Mouse (Mus musculus) layer of hippocampus, postnatal 14 days (tissue): ENCODE results near the gene Fbxw9. TPM values are rescaled to one million over a fixed set of nuclear protein-coding genes. Genes with fewer than 3 reads are reported as not detected.
A peak's percentile ranks its signal among the peaks of the same experiment; 100 is the strongest.

ENCODE experiments used
- DNase-seq, 2 experiments: peaks; one replicate each; pipeline ENCODE4 v3.0.0; 2021 to 2022; ENCODE audit warnings: low spot score in 2 of 2, mixed read lengths in 1 of 2
- long read RNA-seq, 2 experiments: library from polyadenylated mRNA; stranded (forward); transcript quantifications; one replicate each; pipeline ENCODE4 v2.0.0; 2021
- total RNA-seq, 2 experiments: library from RNA; stranded (reverse); gene quantifications; 2 replicates each; pipeline ENCODE4 v1.2.3; 2021

Gene Fbxw9
- 10 to 100 TPM; 36.2 to 41.4 TPM for total RNA-seq
- long read RNA-seq, experiment 1, transcript Fbxw9-201 (10 exons, 1,907 nt), result major isoform, 30 of 52 reads
- long read RNA-seq, experiment 1, partial matches to known transcripts, result 10 of 52 reads
- long read RNA-seq, experiment 1, other reads (novel, unspliced or antisense), result 8 of 52 reads
- long read RNA-seq, experiment 2, transcript Fbxw9-201 (10 exons, 1,907 nt), result major isoform, 48 of 61 reads
- long read RNA-seq, experiment 2, transcript Fbxw9-203 (9 exons, 1,993 nt), result minor isoform, 6 of 61 reads
- long read RNA-seq, experiment 2, partial matches to known transcripts, result 1 of 61 reads
- long read RNA-seq, experiment 2, other reads (novel, unspliced or antisense), result 6 of 61 reads

DNA sequence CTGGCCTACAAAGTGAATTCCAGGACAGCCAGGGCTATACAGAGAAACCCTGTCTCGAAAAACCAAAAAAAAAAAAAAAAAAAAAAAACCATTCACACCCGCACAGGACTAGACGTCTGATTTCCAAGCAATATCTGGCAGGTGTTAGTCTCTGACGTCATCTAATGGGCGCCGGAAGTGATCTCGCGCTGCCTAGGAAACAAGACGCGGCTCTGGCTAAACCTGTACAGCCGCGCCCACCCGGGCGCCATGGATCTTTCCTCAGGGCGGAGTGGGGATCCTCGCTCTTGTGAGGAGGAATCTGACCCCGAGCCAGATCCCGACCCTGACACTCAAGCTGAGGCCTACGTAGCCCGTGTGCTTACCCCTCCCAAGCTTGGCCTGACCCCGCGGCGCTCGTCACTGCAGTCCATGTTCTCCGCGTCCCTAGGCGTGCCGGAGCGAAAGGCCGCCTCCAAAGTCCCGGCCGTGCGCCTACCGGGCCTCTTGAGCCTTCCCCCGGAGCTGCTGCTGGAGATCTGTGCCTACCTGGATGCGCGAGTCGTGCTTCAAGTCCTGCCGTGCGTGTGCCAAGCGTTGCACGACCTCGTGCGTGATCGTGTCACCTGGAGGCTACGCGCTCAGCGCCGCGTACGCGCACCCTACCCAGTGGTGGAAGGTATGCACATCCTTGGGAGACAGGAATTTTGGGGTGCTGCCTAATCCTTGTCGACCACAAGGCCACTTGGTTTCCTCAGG is at the start of gene Fbxw9:
TSS of gene Fbxw9 (plus strand) at position 177 of the 738 bp plus-strand sequence.
- DNase-seq, result peak; percentile 85 to 95

DNA sequence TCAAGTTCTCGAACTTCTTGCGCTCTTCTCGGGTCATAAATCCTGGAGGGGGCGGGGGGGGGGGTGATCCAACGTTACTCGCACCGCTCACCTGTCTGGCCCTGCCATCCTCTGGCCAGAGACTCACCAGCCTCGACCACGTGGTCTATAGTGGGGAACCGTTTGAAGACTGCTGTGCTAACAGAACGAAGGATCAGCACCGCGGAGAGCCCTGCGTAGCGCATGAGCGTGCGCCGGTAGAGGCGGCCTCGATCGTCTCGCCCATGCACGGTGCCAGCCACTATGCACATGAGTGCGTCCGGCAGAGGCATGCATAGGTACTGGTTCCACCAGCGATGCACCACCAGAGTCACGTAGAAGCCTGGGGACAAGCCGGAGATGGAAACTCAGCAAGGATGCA is 48.6 kb upstream of the Fbxw9 start:
- no peak for DNase-seq

DNA sequence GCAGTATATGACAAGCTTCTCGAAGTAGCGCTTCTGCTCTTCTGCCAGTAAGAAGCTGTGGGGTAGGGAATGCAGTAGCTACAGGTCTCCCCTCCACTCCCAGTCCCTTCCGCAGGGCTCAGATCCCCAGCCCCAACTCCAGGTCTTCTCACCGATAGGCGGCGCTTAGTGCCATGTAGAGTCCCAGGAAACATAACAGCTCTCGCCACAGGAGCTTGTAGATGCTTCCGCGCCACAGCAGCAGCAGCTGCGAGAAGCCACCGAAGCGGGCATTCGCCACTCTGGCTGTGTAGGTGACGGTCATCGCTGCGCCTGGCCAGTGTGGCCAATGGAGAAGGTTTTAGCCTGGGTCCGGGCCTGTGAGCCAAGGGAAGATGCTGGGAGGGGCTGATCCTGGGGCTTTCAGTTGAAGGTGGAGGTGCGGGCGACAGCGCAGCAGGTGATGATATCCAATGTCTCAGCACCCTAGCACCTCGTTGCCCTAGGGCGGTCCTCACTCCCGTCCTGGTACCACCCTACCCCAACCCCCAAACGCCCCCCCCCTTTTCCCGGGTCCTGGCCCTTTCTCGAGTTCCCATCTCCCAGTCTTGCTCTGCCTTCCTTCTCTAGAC is 46.5 kb upstream of the Fbxw9 start:
- DNase-seq, result peak; percentile 52 to 54

DNA sequence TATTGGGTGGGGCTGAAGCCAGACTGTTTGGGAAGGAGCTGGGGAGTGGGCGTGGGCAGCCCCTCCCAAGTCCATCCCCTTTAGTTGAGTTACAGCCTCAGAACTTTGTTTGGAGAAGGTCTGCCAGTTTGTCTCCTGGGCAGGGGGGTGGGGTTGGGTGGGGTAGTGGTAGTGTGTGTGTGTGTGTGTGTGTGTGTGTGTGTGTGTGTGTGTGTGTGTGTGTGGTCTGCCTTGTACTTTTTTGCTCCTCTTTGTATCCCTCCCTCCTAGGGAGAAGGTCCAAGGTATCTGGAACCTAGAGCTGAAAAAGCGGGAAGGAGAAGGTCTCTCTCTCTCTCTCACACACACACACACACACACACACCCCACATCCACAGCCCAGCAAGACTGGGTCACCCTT is 45.4 kb upstream of the Fbxw9 start, which contains the start of gene Best2:
TSS of gene Best2 (minus strand) at position 101 of the 400 bp plus-strand sequence.
- DNase-seq, result no peak

DNA sequence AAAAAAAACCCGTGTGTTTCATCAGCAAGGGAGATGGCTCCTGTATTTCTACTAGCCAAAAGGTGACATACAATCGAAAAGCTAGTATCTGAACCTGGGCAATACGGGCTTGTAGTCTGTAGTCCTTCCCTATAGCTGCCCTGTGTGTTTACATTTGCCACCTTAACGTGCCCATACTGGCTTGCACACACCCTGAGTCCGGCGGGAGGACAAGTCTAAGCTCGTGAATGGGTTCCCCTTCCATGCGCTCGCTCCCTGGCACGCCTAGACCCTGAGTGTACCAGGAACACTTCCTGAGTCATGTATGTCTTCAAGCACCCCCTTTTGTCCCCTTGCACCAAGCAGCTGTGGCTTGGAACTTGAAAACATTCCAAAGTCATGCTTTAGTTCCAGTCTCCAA is 43.1 kb upstream of the Fbxw9 start:
- DNase-seq, result no peak

DNA sequence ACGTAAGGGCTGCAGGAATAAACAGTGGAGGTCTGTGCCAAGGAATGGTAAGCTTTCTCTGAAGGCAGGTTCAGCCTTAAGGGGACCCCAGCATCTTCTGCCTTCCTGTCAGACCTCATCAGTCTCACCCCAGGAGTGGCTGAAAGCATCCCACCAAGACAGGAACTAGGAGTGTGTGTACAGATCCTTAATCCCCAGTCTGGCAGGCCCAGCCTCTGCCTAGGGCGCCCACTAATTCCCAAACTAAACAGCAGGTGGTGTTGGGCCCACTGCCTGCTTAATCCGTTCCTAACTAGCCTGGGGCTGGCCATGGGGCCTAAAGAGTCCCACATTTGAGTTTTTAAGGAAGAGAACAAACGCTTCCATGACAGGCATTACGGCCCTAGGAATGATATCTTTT is 42.6 kb upstream of the Fbxw9 start:
- no peak for DNase-seq

DNA sequence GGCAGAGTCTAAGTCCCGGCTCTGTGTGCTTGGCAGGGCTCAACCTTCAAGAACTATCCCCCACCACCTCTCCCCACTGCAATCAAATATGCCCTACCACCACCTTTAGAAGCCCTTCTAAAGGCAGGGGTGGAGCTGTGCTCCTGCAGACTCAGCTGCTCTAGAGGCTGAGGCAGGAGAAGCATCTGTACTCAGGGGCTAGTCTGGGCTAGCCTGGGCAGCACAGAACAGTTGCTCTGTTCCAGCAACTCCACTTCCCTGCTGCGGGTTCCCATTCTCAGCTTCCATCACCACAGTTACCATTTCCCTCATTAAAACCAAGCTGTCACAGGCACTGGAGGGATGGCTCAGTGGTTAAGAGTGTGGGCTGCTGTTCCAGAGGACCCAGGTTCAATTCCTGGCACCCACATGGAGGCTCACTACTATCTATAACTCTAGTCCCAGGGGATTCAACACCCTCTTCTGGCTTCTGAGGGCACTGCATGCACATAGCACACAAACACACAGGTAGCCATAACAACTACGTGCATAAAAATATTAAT is 38.3 kb upstream of the Fbxw9 start:
- DNase-seq, result no peak

DNA sequence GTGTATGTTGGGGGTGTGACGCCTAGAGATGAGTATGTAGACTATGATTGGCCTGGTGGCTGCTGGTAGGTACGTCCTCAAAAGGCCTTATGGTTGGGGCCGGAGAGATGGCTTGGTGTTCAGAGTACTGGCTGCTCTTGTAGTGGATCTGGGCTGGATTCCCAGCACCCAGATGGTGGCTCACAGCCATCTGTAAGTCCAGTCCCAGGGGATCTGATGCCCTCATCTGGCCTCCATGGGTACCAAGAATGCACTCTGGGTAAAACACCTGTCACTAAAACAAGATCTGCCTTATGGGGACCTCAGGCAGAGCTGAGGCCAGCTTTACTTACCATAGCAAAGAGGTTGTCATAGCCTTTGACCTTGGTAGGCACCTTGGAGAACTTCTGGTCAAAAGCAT is 36.0 kb upstream of the Fbxw9 start:
- DNase-seq, result no peak

DNA sequence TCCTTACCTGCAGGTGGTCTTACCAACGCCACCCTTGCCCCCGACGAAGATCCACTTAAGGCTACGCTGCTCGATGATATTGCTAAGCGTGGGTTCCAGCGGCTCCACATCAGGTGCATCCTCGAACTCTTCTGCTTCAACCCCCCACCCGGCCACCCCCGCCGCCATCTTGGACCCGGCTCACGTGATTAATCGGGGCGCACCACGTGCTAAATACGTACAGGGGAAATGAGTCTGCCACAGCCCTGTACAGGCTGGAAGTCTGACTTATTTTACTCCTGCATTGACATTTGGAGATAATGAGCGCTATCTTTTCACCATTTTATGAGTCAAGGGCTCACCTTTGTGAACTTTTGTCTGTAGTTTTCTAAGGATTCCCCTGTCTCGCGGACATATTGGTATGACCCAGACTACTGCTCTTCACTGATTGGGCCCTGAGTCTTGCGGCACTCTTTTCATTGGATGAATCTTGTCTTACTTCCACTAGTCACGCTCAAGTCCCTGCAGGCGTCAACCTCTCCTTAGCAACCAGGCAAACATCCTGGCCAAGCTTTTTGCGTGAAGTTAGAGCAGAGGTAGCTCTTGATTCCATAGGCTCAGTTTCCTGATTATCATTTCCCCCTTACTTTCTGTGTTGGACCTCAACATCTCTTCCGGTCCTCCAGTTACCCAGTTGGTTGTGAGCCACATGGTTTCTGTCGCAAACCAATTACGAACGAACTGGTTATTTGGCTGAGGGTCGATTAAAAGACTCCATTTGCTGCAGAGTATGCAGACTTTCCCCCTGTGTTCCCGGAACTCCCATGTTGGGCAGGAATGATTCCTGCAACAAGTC is 34.5 kb upstream of the Fbxw9 start, which contains the start of gene Asna1:
TSS of gene Asna1 (minus strand) at position 184 of the 835 bp plus-strand sequence.
- peak; percentile 87 to 93 for DNase-seq

DNA sequence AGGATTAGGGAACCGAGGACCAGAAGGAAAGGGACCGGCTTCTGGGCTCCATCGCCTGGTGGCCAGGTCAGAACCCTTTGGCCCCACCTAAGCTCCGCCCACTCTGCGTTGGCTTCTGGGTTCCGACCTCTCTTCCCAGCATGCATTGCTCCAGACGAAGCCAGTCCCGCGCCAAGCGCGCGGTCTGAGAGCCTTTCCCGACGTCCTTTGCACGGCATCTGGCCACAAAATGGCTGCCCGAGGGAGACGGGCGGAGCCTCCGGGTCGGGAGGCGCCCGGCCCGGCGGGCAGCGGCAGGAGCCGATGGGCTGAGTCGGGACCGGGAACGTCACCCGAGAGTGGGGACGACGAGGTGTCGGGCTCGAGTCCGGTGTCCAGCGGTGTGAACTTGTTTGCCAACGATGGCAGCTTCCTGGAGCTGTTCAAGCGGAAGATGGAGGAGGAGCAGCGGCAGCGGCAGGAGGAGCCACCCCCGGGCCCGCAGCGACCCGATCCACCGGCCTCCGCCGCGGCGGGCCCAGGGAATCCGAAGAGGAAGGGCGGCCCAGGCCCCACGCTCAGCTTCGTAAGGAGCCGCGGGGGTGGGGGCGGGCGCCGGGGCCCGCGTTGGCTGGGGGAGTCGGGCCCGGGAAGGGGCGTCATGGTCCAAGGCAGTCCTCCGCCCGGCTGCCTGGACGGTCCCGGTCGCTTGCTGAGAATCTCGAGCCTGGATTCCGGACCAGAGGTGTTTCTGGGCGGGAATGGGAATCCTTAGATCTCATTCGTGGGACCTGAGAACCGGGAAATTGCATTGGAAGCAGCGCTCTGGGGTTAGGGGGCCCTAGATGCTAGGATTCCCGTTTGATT is 33.0 kb upstream of the Fbxw9 start, which contains the start of gene Trir:
TSS of gene Trir (plus strand) at position 154 of the 846 bp plus-strand sequence.
- DNase-seq, result peak; percentile 93 to 97

DNA sequence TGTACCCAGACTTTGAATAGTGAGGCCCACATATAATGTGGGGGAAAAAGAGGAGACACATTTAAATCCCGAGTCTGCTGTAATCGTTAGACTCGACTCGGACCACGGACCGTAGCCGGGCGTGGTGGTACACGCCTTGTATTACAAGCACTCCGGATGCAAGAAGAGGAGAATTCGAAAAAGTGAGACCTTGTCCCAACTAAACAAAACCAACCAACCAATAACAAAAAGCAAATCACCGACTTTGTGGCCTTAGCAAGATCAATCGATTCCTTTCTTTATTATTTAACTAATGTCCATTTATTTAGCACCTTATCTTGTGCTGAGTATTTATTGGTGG is 32.4 kb upstream of the Fbxw9 start:
- DNase-seq, result no peak

DNA sequence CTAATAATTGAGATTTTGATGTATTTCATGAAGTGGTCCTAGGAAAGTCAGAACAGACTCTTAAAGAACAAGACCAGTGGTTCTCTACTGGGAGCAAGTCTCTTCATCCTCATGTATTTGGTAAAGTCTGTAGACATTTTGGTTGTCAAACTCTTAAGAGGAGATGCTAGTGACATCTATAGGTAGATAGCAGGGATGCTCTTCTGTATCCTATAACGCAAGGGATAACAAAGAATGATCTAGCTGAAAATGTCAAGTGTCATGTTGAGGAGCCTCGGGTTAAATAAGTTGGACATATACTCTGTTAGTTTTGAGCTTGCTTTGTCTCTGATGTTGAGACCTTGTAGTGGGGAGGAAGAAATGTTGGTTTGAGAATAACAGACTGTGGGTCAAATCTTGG is 31.9 kb upstream of the Fbxw9 start:
- DNase-seq, result no peak

DNA sequence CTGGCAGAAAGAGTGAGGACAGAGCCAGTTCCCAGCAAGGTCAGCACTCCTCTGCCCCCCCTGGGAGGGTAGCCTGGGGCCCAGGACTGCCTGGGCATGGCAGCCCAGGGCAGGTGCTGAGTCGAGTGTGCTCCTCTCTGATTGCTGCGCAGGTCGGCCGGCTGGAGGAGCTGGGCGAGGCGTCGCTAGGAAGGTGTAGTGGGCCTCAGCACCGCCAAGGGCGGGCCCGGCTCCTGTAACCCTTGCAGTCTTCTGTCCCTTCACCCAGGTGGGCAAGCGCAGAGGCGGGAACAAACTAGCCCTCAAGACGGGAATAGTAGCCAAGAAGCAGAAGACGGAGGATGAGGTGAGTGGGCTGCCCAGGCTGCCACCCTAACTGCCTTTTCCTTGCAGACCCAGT is 30.6 kb upstream of the Fbxw9 start:
- DNase-seq, result no peak

DNA sequence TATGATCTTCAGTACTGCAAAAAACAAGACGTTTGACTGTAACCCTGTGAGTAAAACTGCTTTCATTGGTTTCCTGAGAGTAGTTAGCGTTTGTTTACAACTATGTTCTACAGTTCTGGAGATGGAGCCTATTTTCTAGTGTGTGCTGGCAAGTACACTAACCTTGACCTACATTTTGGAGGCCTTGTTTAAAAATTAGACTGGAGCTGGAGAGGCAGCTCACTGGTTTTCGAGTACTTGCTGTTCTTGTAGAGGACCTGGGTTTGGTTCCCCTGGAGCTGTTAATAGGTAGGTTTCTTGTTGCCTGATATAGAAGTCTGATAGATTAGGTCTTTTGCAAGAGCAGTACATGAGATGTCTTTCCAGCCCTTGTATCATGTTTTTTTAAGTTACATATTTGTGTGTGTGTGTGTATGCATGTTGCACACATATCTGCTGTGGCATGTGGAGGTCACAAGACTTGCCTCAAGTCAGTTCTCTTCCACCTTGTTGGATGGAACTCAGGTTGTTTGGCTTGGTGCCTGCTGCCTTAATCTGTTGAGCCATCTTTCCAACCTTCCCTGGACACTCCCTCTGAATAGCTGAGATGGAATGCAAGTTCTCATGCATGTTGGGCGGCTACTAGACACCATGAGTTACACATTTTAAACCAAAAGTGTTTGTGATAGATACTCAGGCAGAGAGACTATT is 27.1 kb upstream of the Fbxw9 start:
- DNase-seq, result no peak

DNA sequence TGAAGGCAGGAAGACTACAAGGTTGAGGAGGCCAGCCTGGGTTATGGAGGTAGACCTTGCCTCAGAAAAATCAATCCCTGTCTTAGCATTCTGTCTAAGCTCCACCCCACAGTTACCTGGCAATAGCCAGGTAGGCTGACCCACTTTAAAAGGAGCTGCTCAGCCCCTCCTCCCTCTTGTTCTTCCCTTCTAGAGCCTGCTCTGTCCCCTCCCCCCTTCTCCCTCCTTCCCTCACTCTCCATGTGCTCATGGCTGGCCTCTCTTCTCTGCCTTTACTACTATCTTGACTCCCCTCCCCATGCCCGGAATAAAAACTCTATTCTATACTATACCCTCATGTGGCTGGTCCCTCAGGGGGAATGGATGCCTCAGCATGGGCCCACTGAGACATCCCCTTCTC is 26.0 kb upstream of the Fbxw9 start:
- no peak for DNase-seq

DNA sequence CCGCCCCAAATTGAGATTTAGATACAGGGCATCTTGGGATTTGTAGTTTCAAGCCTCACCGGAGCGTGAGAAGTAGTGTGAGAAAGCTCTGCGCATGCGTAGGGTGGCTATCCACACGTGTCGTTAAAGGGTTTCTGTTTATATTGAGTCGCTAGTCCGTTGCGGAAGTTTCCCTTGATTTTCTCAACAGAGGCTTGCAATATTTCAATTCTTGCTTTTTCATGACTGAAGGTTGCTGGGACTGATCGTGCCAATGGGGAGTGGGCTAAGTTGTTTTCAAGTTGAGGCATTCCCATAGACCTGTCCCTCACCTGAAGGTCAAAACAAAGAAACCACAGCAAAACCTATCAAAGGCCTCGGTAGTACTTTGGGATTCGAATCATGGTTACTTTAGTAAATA is 25.1 kb upstream of the Fbxw9 start:
- DNase-seq, result peak; percentile 43 to 81

DNA sequence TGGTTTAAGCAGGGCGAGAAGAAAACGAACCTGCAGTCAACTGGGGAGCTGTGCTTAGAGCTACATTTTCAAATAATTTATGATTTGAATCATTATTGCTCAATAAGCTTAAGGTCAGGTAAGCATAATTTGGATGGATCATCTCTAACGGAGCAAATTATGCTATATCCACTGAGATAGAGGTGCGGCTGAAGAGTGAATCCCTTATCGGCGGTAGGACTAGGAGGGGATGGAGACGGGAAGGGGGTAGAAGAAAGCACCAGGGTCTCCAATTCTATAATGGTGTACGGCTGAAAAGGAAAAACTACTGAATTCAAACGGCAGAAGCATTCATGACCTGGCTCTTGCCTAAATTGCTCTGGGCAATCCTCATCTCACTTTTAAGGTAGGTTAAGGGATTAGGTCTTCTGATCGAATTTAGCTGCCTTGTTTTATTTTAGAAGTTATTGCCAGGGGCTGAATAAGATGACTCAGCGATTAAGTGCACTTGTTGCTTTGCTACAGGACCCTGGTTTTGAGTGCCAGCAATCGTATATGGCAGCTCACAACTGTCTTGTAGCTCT is 24.6 kb upstream of the Fbxw9 start:
- no peak for DNase-seq

DNA sequence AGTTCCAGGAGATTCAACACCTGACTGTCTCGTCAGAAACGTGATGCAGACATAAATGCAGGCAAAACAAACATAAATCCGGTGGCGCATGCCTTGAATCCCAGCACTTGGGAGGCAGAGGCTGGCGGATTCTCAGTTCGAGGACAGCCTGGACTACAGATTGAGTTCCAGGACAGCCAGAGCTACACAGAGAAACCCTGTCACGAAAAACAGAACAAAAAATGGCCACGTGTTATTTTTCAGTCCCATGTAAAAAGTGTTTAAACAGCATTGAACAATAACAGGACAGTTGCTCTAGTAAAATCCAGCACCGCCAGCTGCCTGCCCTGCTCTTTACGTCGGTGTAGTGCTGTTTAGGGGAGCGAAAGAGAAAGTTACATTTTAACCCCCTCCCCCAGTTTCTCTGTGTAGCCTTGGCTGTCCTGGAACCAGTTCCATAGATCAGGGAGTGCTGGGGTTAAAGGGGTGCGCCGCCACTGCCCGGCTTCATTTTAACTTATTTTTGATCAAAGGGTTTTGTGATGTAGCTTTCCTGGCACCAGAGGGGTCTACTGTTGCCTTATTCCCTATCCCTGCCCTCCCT is 24.0 kb upstream of the Fbxw9 start:
- DNase-seq, result peak in 1 of 2 experiments; percentile 43

DNA sequence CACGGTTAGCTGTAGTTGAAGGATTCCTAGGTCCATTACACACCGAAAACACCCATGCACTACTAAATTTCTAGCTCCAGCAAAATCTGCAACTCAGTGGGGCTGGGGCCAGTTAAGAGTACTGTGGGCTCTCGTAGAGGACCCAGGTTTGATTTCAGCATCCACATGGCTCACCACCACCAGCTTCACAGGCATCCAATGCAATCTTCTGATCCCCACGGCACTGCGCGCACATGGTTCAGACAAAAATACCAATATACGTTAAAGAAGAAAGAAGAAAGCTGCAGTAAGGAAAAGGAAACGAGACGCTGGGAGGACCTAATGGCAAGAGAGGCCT is 23.5 kb upstream of the Fbxw9 start:
- DNase-seq, result no peak
